Mouse (Mus musculus) heart, adult 2 months (tissue): ENCODE results near the gene Spag17. TPM values are rescaled to one million over a fixed set of nuclear protein-coding genes. Genes with fewer than 3 reads are reported as not detected.
A peak's percentile ranks its signal among the peaks of the same experiment; 100 is the strongest.

Experiments
- DNase-seq, 2 experiments: peaks; one replicate each; pipeline ENCODE4 v3.0.0; 2021
- H3K27ac ChIP-seq: fragments of 200-600 bp; 2 replicates; pipeline ENCODE4 v1.8.1; 2022
- H3K27me3 ChIP-seq: fragments of 200-500 bp; 2 replicates; pipeline ENCODE4 v1.6.1; 2012; ENCODE audit warnings: mild to moderate bottlenecking, low read length, inconsistent platforms, mixed read lengths; ENCODE audit not compliant: control insufficient read depth, insufficient read depth
- H3K36me3 ChIP-seq: fragments of 200-500 bp; 2 replicates; pipeline ENCODE4 v1.6.1; 2012; ENCODE audit warnings: low read length, inconsistent platforms; ENCODE audit not compliant: control insufficient read depth, insufficient read depth
- H3K4me1 ChIP-seq: fragments of 200-500 bp; 2 replicates; pipeline ENCODE4 v1.6.1; 2011; ENCODE audit warnings: low read length; ENCODE audit not compliant: control insufficient read depth, insufficient read depth
- H3K4me3 ChIP-seq: fragments of 200-600 bp; 2 replicates; pipeline ENCODE4 v1.8.1; 2022
- H3K79me2 ChIP-seq: fragments of 200-500 bp; replicated peaks from 2 replicates; pipeline ENCODE4 v1.6.1; 2012; ENCODE audit warnings: mild to moderate bottlenecking, inconsistent platforms, low read length, moderate library complexity, mixed read lengths; ENCODE audit not compliant: control insufficient read depth, insufficient read depth
- H3K9ac ChIP-seq: fragments of 200-500 bp; 2 replicates; pipeline ENCODE4 v1.6.1; 2012; ENCODE audit warnings: low read depth, mild to moderate bottlenecking, control low read depth, inconsistent platforms, low read length, mixed read lengths
- CTCF ChIP-seq: fragments of 200-600 bp; IDR thresholded peaks from 2 replicates; pipeline ENCODE4 v1.8.1; 2022; ENCODE audit warnings: antibody characterized with exemption, mild to moderate bottlenecking, moderate library complexity
- EP300 ChIP-seq: fragments of 200-500 bp; IDR thresholded peaks from 2 replicates; pipeline ENCODE4 v1.6.1; 2011; ENCODE audit warnings: low read depth, low read length, control low read depth; ENCODE audit not compliant: insufficient read depth
- POLR2A ChIP-seq: fragments of 200-500 bp; IDR thresholded peaks from 2 replicates; pipeline ENCODE4 v1.6.1; 2011; ENCODE audit warnings: mild to moderate bottlenecking, low read depth, low read length, control low read depth; ENCODE audit not compliant: insufficient read depth
- WGBS: fragments of 180-500 bp; shearing (Covaris S2); methylation state at CpG from one replicate; pipeline ENCODE4 v1.1.7; 2018; 5-methylcytosine and 5-hydroxymethylcytosine counted together
- intact Hi-C: fragments of 180-260 bp; cut with DNase I; formaldehyde crosslinking; loops from one replicate; pipeline ENCODE4 v1.15.1; 2025
- polyA plus RNA-seq: library from polyadenylated mRNA; depleted of rRNA; stranded (reverse); fragments of >200 nt; gene quantifications from 2 replicates; pipeline ENCODE4 v1.2.3, GENCODE M21; 2012
- total RNA-seq, 2 experiments: library from RNA; stranded (reverse); gene quantifications; 2 replicates each; pipeline ENCODE4 v1.2.3; 2021

Gene Spag17
- total and polyA plus RNA-seq, 3 experiments: 0.10 TPM; not detected in 2

DNA sequence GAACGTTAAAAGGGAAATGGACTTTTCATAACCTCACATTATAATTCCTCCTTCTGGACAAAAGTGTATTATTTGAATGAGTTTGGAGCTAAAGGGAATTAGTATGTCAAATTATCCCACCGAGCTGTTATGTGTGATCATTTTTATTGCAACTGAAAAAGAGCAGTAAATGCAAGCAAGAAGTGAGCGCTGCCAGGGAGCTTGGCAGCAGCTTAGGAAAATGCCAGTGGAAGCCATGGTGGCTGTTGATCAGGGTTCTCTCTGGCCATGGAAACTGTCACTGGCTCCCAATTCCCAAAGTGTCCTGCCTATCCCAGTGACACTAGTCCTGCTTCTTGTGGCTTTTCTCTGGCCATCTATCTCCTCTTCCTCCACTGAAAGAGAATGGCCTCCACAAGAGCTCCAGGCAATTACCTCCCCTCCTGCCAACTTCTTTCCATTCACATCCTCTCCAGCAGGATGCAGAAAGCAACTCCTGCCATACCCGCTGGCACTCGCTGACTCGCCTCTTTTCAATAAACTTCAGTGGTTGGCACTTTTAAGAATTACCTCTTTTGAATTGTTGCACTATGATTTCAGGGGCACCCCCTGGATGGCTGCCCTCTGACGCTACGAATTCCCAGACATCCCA lies 28.7 kb downstream of the Spag17 start:
- H3K9ac ChIP-seq: no peak overlapping the region
- no peak overlapping the region for H3K4me3 ChIP-seq
- no peak overlapping the region for H3K27ac ChIP-seq
- H3K36me3 ChIP-seq: no peaks in the 10 kb centered on the region
- no peak for TF ChIP-seq EP300
- no peak for TF ChIP-seq POLR2A
- no peaks in the 10 kb centered on the region for H3K79me2 ChIP-seq
- DNase-seq: no peak
- WGBS: 84% methylated on average over 8 of the region's 8 CpGs
- no peaks in the 10 kb centered on the region for H3K27me3 ChIP-seq
- intact Hi-C loops: no loop called here
- no peaks in the 10 kb centered on the region for H3K4me1 ChIP-seq

GRCm38 (mm10) chr3:99922944-99923343 lies 37.7 kb downstream of the Spag17 start:
- Histone ChIP-seq H3K4me1 (no peaks in the 10 kb centered on the region), H3K36me3 (no peaks in the 10 kb centered on the region), H3K9ac (no peak overlapping the region), H3K4me3 (no peak overlapping the region), H3K79me2 (no peaks in the 10 kb centered on the region), H3K27ac (no peak overlapping the region), H3K27me3 (no peaks in the 10 kb centered on the region)
- 79% methylated on average over 3 of the region's 3 CpGs for WGBS
- no peak for DNase-seq
- intact Hi-C loops: no loop called here
- TF ChIP-seq EP300 (no peak), POLR2A (no peak), CTCF (peak; percentile 23; the same call in 1 of the 2 replicates)

GRCm38 (mm10) chr3:99930920-99931620 lies 45.9 kb downstream of the Spag17 start:
- H3K27me3 ChIP-seq: no peaks in the 10 kb centered on the region
- TF ChIP-seq POLR2A (no peak), CTCF (no peak), EP300 (no peak)
- no peak overlapping the region for H3K4me3 ChIP-seq
- H3K9ac ChIP-seq: no peak overlapping the region
- 72% methylated on average over 12 of the region's 12 CpGs for WGBS
- H3K27ac ChIP-seq: no peak overlapping the region
- DNase-seq: no peak
- H3K36me3 ChIP-seq: no peaks in the 10 kb centered on the region
- no peaks in the 10 kb centered on the region for H3K79me2 ChIP-seq
- no peaks in the 10 kb centered on the region for H3K4me1 ChIP-seq
- intact Hi-C loops: loop anchor here (10.0 kb wide), 1 partner anchor 1036 kb away; the partner anchor contains the start of gene Hao2

DNA sequence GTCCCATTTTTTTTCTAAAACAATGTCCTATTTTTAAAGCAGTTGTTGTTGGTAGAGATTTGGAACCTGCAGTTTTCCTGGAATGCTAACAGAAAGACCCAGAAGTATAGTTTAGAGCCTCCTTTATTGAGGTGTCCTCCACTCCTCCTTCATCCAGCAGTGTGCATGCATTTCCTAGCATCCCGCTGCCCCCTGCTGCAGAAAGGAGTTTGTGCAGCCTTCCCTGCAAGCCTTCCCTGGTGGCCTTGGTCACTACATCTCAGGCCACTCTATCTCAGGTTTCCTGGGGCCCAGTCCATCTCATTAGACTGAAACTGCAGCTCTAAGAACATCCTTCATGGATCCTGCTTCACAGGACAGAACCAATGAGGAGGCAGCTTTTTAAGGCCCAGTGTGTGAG lies 51.0 kb downstream of the Spag17 start:
- no peak for DNase-seq
- no peaks in the 10 kb centered on the region for H3K36me3 ChIP-seq
- H3K79me2 ChIP-seq: no peaks in the 10 kb centered on the region
- intact Hi-C loops: loop anchor here (10.0 kb wide), 1 partner anchor 1041 kb away; the partner anchor contains the start of gene Hao2
- no peaks in the 10 kb centered on the region for H3K4me1 ChIP-seq
- no peak overlapping the region for H3K27ac ChIP-seq
- no peak overlapping the region for H3K9ac ChIP-seq
- TF ChIP-seq POLR2A: no peak
- TF ChIP-seq CTCF: peak; percentile 56
- WGBS: 59% methylated on average over 1 of the region's 1 CpGs
- H3K4me3 ChIP-seq: no peak overlapping the region
- no peaks in the 10 kb centered on the region for H3K27me3 ChIP-seq

- H3K27ac ChIP-seq: no peak overlapping the region
Observed at GRCm38 (mm10) chr3:99938611-99939286, 53.5 kb downstream of the Spag17 start.

More at GRCm38 (mm10) chr3:99938611-99939286, 53.5 kb downstream of the Spag17 start:
- no peak for TF ChIP-seq POLR2A
- TF ChIP-seq CTCF: peak; percentile 70
- no peak for TF ChIP-seq EP300
- intact Hi-C loops: loop anchor here (2.0 to 10.0 kb wide), 2 partner anchors 704 to 1044 kb away; partner anchors contain the start of gene Hao2
- no peak overlapping the region for H3K9ac ChIP-seq
- H3K4me1 ChIP-seq: no peaks in the 10 kb centered on the region
- H3K36me3 ChIP-seq: no peaks in the 10 kb centered on the region
- H3K79me2 ChIP-seq: no peaks in the 10 kb centered on the region
- no peak overlapping the region for H3K4me3 ChIP-seq
- DNase-seq: no peak
- H3K27me3 ChIP-seq: no peaks in the 10 kb centered on the region
- 29% methylated on average over 8 of the region's 8 CpGs for WGBS
